Mouse (Mus musculus): ENCODE measurements around the gene Rtn3. TPM values are rescaled to one million over a fixed set of nuclear protein-coding genes. Genes with fewer than 3 reads are reported as not detected.

Gene Rtn3
- polyA plus RNA-seq, 1 experiment from 2014 or later = 280 TPM

DNA sequence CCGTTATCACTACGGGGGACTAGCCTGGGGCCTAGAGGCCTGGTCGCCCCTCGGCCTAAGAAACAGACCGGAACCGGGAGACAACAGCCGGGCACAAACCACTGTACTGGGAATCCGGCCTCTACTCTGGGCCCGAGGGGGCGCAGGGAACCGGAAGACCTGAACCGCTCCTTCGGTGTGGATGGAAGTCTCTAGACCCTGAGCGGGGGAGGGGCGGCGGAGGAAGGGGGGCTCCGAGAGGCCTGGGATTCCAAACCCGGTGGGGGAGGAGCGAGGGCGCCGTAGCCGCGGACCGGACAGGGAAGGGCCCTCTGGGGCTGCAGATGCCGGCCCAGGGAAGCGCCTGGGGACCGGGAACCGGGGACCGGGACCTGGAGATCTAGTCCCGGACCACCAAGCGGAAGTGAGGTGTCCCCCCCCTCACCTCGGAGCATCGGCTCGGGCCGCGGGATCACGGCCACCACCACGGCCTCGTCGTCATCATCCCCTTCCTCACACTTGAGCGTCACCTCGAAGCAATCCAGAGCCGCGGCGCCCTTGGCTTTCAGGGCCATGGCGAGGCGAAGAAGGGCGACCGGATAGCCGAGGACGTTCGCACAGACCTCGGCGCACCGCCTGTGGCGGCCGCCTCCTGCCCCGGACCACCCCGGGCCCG lies 100.7 kb downstream of the Rtn3 start:
- Histone ChIP-seq H3K27ac (peak overlapping the region; percentile 99), H3K9me3 (peaks cover 8% of the 10 kb centered on the region), H3K4me1 (replicated peaks) (peaks cover 41% of the 10 kb centered on the region), H3K36me3 (peaks cover 44% of the 10 kb centered on the region), H3K4me3 (peak overlapping the region; percentile 92), H3K27me3 (ENCODE audit: insufficient read depth, poor library complexity, severe bottlenecking) (no peaks in the 10 kb centered on the region)
- under 1% methylated on average over 60 of the region's 60 CpGs for WGBS
- peak; percentile 79 for DNase-seq (ENCODE audit: low spot score)

GRCm38 (mm10) chr19:7381906-7382247 lies 101.2 kb downstream of the Rtn3 start:
- Histone ChIP-seq H3K27ac (peak overlapping the region; percentile 99), H3K27me3 (ENCODE audit: insufficient read depth, poor library complexity, severe bottlenecking) (no peaks in the 10 kb centered on the region), H3K4me1 (replicated peaks) (peaks cover 41% of the 10 kb centered on the region), H3K4me3 (peak overlapping the region; percentile 92), H3K36me3 (peaks cover 47% of the 10 kb centered on the region), H3K9me3 (peaks cover 8% of the 10 kb centered on the region)
- 2% methylated on average over 8 of the region's 8 CpGs for WGBS
- DNase-seq (ENCODE audit: low spot score) = no peak

DNA sequence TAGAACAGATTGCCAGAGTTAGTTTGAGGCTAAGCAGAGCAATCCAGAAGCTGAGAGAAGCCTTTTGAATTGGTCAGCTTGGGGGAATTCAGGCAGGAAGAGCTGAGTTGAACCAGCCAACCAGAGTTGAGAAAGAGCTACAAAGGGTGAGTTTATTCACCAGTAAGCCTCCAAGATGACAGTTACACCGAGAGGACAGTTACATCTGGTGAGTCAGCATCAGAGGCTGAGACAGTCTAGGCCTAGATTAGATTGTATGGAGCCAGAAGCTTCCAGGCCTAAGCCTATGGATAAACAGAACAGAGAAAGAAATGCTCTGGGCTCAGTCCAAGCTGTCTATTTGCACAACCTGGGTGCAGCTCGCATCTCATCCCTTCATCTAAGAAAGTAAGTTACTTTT lies 105.4 kb downstream of the Rtn3 start:
- peaks cover 29% of the 10 kb centered on the region for H3K4me1 ChIP-seq (replicated peaks)
- no peak overlapping the region for H3K27ac ChIP-seq
- no peak overlapping the region for H3K4me3 ChIP-seq
- no peak for DNase-seq (ENCODE audit: low spot score)
- H3K9me3 ChIP-seq = no peaks in the 10 kb centered on the region
- H3K36me3 ChIP-seq = peaks cover 71% of the 10 kb centered on the region
- no peaks in the 10 kb centered on the region for H3K27me3 ChIP-seq (ENCODE audit: insufficient read depth, poor library complexity, severe bottlenecking)
- 85% methylated on average over 2 of the region's 2 CpGs for WGBS

Other genes with a start within 250 kb of the Rtn3 start
- 89.8 and 96.5 TPM in 2 replicates for gene Naa40, start 242.1 kb downstream of the Rtn3 start, polyA plus RNA-seq (2016; fragmentation: Nextera tagmentation; extraction: Ambion mirVana)
- gene Rcor2, start 216.0 kb downstream of the Rtn3 start, polyA plus RNA-seq (2016; fragmentation: Nextera tagmentation; extraction: Ambion mirVana) = 72.0 and 79.1 TPM in 2 replicates
- gene Mark2, start 141.4 kb downstream of the Rtn3 start, polyA plus RNA-seq (2016; fragmentation: Nextera tagmentation; extraction: Ambion mirVana) = 47.0 and 56.5 TPM in 2 replicates
- 44.9 and 48.0 TPM in 2 replicates for gene Spindoc, start 100.3 kb downstream of the Rtn3 start, polyA plus RNA-seq (2016; fragmentation: Nextera tagmentation; extraction: Ambion mirVana)
- gene 2700081O15Rik, start 65.7 kb downstream of the Rtn3 start, polyA plus RNA-seq (2016; fragmentation: Nextera tagmentation; extraction: Ambion mirVana) = 7.0 and 8.6 TPM in 2 replicates
- 4.6 and 7.2 TPM in 2 replicates for gene Atl3, start 10.8 kb upstream of the Rtn3 start, polyA plus RNA-seq (2016; fragmentation: Nextera tagmentation; extraction: Ambion mirVana)
- 4.6 and 4.7 TPM in 2 replicates for gene Pla2g16, start 74.2 kb upstream of the Rtn3 start, polyA plus RNA-seq (2016; fragmentation: Nextera tagmentation; extraction: Ambion mirVana)
- not detected in 2 replicates for gene Lgals12, start 123.9 kb upstream of the Rtn3 start, polyA plus RNA-seq (2016; fragmentation: Nextera tagmentation; extraction: Ambion mirVana)
- gene Hrasls5, start 129.3 kb upstream of the Rtn3 start, polyA plus RNA-seq (2016; fragmentation: Nextera tagmentation; extraction: Ambion mirVana) = not detected in 2 replicates
- gene Slc22a19, start 228.0 kb upstream of the Rtn3 start, polyA plus RNA-seq (2016; fragmentation: Nextera tagmentation; extraction: Ambion mirVana) = not detected in 2 replicates